Mouse (Mus musculus): ENCODE measurements around the gene Babam2. TPM values are rescaled to one million over a fixed set of nuclear protein-coding genes. Genes with fewer than 3 reads are reported as not detected.
A peak's percentile ranks its signal among the peaks of the same experiment; 100 is the strongest.

Babam2 gene
- polyA plus RNA-seq, 1 experiment from 2014 or later: 58.2 TPM

DNA sequence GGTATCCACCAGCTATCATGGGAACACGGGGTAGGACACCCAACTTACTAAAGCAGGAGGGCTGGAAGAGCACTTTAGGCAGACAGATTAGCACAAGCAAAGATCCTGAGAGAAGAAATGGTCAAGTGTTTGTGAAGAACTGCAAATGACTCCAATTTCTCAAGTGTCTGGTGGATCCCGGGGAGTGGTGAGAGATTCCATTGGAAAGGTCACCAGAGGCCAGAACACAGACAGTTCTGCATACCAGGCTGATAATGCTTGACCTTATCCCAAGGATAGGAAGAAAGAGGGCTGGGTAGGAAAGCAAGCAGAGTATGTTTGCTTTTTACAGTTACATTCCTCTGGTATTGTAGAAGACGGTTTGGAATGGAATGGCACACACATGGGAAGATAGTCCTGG lies 320.2 kb downstream of the Babam2 start:
- Histone ChIP-seq H3K9me3 (no peaks in the 10 kb centered on the region), H3K4me1 (no peaks in the 10 kb centered on the region), H3K9ac (no peak overlapping the region), H3K4me2 (no peak overlapping the region), H3K27ac (no peak overlapping the region), H3K36me3 (no peaks in the 10 kb centered on the region), H3K27me3 (replicated peaks) (no peaks in the 10 kb centered on the region), H3K4me3 (replicated peaks) (no peak overlapping the region)
- WGBS: 53% methylated on average over 3 of the region's 3 CpGs
- no peak for ATAC-seq (ENCODE audit: insufficient read depth, low FRiP score, low read depth)

DNA sequence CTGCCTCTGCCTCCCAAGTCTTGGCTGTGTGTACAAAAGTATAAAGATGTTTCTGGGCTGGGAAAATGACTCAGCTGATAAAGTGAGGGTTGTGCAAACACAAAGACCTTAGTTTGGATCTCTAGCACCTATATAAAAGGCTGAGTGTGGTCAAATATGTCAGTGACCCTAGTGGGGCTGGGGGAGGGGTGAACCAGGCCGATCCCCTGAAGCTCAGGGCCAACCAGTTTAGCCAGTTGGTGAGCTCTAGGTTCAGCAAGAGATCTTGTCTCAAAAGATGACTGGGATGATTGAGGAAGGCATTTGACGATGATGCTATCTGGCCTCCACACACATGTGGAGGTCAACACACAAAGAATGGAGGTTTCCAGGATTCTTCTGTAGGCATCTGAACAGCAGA lies 320.8 kb downstream of the Babam2 start:
- H3K9me3 ChIP-seq: no peaks in the 10 kb centered on the region
- H3K27ac ChIP-seq: no peak overlapping the region
- no peak overlapping the region for H3K9ac ChIP-seq
- no peaks in the 10 kb centered on the region for H3K36me3 ChIP-seq
- no peaks in the 10 kb centered on the region for H3K4me1 ChIP-seq
- H3K4me2 ChIP-seq: no peak overlapping the region
- no peak overlapping the region for H3K4me3 ChIP-seq (replicated peaks)
- no peak for ATAC-seq (ENCODE audit: insufficient read depth, low FRiP score, low read depth)
- WGBS: 83% methylated on average over 2 of the region's 2 CpGs
- H3K27me3 ChIP-seq (replicated peaks): no peaks in the 10 kb centered on the region

DNA sequence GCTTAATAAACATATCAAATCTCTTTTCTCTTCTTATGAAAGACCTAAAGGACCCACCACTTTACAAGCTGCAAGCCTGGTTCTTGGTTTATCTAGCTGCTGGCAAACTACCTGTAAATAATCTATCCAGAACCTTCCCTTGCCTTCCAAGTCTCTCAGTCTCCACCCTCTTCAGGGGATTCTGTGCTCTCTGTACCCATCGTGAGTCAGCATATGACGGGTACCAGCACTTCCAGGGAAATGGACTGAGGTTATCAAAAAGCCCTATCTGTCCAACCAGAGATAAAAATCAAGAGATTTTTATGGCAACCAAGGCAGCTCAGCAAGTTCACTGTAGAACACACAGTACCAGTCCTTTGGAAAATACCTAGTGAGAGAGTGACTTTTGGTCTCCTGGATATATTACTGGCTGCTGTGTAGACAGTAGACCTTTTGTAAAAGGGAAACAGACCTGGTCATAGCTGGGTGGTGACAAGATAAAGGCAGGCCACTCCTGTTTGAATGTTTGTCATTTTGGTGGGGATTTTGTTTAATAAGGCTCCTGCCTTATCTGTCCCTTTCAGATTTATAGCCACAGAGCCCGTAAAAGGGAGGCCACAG lies 332.4 kb downstream of the Babam2 start:
- Histone ChIP-seq H3K9ac (no peak overlapping the region), H3K27me3 (replicated peaks) (no peaks in the 10 kb centered on the region), H3K4me1 (no peaks in the 10 kb centered on the region), H3K9me3 (no peaks in the 10 kb centered on the region), H3K36me3 (no peaks in the 10 kb centered on the region), H3K4me2 (no peak overlapping the region), H3K4me3 (replicated peaks) (no peak overlapping the region), H3K27ac (no peak overlapping the region)
- 64% methylated on average over 3 of the region's 3 CpGs for WGBS
- ATAC-seq (ENCODE audit: insufficient read depth, low FRiP score, low read depth): no peak

DNA sequence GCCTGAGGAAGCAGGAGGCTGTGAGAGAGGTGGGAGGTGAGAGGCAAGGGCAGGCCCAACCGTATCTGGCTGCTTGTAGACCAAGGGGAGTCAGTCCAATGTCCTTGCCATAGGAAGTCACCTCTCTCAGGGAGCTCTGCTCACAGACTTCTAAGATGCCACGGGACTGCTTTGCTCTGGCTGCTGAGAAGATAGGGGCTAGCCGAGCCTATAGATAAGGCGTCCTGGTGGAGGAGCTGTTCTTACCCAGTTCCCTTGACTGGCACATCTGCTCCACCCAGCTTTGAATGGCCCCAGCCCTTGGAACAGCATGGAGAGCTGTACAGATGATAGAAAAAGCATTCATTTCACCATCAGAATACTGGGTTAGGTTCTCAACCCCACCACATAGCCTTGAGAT lies 335.7 kb downstream of the Babam2 start:
- Histone ChIP-seq H3K4me1 (no peaks in the 10 kb centered on the region), H3K9ac (no peak overlapping the region), H3K9me3 (no peaks in the 10 kb centered on the region), H3K27ac (no peak overlapping the region), H3K4me3 (replicated peaks) (no peak overlapping the region), H3K27me3 (replicated peaks) (no peaks in the 10 kb centered on the region), H3K36me3 (no peaks in the 10 kb centered on the region), H3K4me2 (no peak overlapping the region)
- no peak for ATAC-seq (ENCODE audit: insufficient read depth, low FRiP score, low read depth)
- 58% methylated on average over 4 of the region's 4 CpGs for WGBS

DNA sequence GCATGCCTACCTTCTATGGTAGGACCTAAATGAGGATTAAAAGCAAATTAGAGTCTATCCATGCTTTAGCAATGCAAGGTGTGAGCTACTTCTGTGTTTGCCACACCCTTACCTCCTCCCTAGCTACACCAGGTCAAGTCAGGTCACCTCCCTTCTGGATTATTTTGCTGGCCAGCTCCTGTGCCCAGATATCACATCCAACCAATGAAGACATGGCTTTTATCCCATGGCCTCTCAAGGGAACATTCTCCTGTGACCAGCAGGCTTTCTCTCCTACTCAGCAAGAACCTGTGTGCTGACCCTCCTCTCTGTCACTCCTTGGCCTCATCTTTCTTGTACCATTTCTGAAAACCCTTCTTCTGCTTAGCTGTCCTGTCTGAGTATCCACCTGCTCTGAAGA lies 336.1 kb downstream of the Babam2 start:
- Histone ChIP-seq H3K27me3 (replicated peaks) (no peaks in the 10 kb centered on the region), H3K36me3 (no peaks in the 10 kb centered on the region), H3K4me3 (replicated peaks) (no peak overlapping the region), H3K4me1 (no peaks in the 10 kb centered on the region), H3K27ac (no peak overlapping the region), H3K9ac (no peak overlapping the region), H3K4me2 (no peak overlapping the region), H3K9me3 (no peaks in the 10 kb centered on the region)
- no peak for ATAC-seq (ENCODE audit: insufficient read depth, low FRiP score, low read depth)

DNA sequence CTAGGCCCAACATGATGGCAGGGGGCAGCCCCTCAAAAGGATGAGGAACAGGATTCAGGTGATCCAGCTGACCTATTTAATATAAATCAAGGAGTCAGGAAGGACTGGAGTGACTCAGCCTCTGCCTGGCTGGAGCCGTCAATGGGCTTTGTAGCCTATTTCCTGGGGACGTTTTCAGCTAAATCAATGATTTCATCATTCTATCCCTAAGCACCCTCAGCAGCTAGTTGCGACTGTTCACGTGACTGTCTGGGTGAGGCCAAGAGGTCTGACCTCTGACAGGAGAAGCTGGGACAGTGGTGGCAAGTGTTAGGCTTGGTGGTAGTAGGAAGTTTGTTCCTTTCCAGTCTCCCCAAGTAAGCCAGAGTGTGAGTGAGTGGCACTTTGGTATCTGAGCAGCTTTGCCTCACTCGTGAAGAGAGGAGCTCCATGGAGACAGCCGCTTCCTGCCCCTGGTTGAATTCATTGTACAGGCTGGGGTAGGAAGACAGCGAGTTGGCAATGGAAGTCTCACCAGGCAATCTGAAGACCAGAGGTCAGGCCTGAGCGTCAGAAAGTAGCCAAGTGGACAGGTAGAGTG lies 337.1 kb downstream of the Babam2 start:
- WGBS: 72% methylated on average over 8 of the region's 8 CpGs
- Histone ChIP-seq H3K27ac (peak overlapping the region; percentile 2; the same call in 1 of the 2 replicates), H3K27me3 (replicated peaks) (no peaks in the 10 kb centered on the region), H3K4me1 (no peaks in the 10 kb centered on the region), H3K36me3 (no peaks in the 10 kb centered on the region), H3K4me3 (replicated peaks) (no peak overlapping the region), H3K9ac (no peak overlapping the region), H3K4me2 (no peak overlapping the region), H3K9me3 (no peaks in the 10 kb centered on the region)
- no peak for ATAC-seq (ENCODE audit: insufficient read depth, low FRiP score, low read depth)

DNA sequence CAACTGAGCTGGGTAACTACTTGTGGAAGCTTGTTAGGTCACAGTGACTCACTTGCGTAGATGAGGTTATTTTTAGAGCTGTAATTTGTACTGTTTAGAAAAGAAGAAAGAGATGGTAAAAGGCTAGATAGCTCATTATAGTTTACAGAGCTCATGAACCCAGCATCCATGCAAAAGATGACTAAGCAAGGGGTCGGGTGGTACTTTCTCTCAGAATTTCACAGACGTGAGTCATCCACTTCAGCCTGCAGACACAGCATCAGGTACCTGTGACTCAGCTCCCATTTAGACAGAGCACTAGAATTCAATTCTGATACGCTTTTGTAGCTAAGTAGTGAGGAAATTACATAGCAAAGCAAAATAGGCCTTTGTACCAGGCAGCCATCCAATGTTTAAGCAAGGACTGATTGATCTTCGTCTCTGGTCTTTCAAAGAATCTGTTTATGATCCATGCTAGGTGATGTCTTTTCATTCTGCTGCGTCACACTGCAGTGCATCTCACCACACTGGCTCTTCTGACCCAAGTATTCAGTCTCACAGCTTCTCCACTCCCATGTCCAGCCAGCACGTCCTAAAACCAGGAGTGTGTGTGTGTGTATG lies 338.3 kb downstream of the Babam2 start:
- Histone ChIP-seq H3K9me3 (no peaks in the 10 kb centered on the region), H3K4me3 (replicated peaks) (no peak overlapping the region), H3K9ac (no peak overlapping the region), H3K27me3 (replicated peaks) (no peaks in the 10 kb centered on the region), H3K4me2 (no peak overlapping the region), H3K4me1 (no peaks in the 10 kb centered on the region), H3K36me3 (no peaks in the 10 kb centered on the region), H3K27ac (0 out of 2 replicates have a peak overlapping the region, but pooled peaks have one; percentile 3)
- ATAC-seq (ENCODE audit: insufficient read depth, low FRiP score, low read depth): no peak
- WGBS: 52% methylated on average over 7 of the region's 7 CpGs

DNA sequence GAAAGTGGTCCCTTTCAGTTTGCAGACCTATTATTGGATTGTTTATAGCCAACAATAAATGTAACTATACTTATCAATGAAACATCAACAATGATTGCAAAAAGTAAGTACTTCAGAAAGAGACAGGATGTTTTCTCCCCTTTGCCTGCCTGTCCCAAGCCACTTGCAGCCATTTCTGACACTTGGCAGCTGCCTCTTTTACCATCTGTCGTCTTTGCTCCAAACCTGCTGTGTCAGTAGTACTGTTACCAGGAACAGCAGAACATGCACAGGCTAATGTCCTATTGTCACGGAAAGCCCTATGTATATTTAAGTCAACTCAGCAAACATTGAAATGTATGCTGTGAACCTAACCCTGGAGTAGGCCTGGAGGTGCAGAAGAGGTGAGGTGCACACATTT lies 339.4 kb downstream of the Babam2 start:
- WGBS: 41% methylated on average over 2 of the region's 2 CpGs
- Histone ChIP-seq H3K4me2 (no peak overlapping the region), H3K9ac (no peak overlapping the region), H3K36me3 (no peaks in the 10 kb centered on the region), H3K4me1 (no peaks in the 10 kb centered on the region), H3K27me3 (replicated peaks) (no peaks in the 10 kb centered on the region), H3K4me3 (replicated peaks) (no peak overlapping the region), H3K9me3 (no peaks in the 10 kb centered on the region), H3K27ac (0 out of 2 replicates have a peak overlapping the region, but pooled peaks have one; percentile 8)
- ATAC-seq (ENCODE audit: insufficient read depth, low FRiP score, low read depth): no peak; the same call in 1 of the 2 replicates

DNA sequence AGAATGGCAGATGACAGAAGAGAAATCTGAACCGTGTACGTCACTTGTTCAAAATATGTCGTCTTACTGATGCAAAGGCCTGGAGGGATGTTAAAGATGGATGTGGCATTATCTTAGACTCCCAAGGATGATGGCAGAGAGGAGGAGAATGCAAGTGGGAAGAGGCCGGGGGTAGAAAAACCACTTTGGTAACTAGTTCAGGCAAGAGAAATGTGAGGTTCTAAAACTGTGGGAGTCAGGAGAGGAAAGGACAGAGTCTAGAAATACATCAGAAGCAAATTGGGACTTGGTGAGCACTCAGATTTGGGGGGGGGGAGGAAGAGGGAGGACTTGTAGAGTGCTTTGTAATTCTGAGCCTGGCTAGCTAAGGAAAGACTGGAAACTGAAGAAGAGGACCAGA lies 340.1 kb downstream of the Babam2 start:
- no peak overlapping the region for H3K4me2 ChIP-seq
- H3K9me3 ChIP-seq: no peaks in the 10 kb centered on the region
- WGBS: 87% methylated on average over 4 of the region's 4 CpGs
- 0 out of 2 replicates have a peak overlapping the region, but pooled peaks have one; percentile 8 for H3K27ac ChIP-seq
- H3K27me3 ChIP-seq (replicated peaks): no peaks in the 10 kb centered on the region
- ATAC-seq (ENCODE audit: insufficient read depth, low FRiP score, low read depth): no peak
- no peak overlapping the region for H3K9ac ChIP-seq
- H3K4me3 ChIP-seq (replicated peaks): no peak overlapping the region
- no peaks in the 10 kb centered on the region for H3K4me1 ChIP-seq
- no peaks in the 10 kb centered on the region for H3K36me3 ChIP-seq

DNA sequence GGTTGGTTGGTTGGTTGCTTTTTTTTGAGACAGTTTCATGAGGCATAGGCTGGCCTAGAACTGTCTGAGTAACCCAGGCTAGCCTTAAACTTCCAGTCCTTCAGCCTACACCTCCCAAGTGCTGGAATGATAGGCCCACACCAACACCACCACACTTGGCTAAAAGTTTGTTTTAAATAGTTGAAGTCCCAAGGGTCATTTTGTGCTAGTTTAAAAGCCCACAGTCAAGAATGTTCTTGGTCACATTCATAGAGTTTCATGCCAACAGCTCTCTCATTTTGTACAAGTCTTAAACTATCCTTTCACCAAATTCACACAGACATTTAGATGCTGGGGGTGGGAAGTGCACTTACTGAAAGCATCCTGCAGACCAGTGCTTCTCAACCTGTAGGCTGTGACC lies 341.5 kb downstream of the Babam2 start:
- H3K4me1 ChIP-seq: peaks cover 5% of the 10 kb centered on the region; the same call in 1 of the 2 replicates
- H3K36me3 ChIP-seq: no peaks in the 10 kb centered on the region
- H3K27ac ChIP-seq: no peak overlapping the region
- no peak for ATAC-seq (ENCODE audit: insufficient read depth, low FRiP score, low read depth)
- H3K27me3 ChIP-seq (replicated peaks): no peaks in the 10 kb centered on the region
- no peaks in the 10 kb centered on the region for H3K9me3 ChIP-seq
- no peak overlapping the region for H3K4me3 ChIP-seq (replicated peaks)
- no peak overlapping the region for H3K9ac ChIP-seq
- H3K4me2 ChIP-seq: no peak overlapping the region

DNA sequence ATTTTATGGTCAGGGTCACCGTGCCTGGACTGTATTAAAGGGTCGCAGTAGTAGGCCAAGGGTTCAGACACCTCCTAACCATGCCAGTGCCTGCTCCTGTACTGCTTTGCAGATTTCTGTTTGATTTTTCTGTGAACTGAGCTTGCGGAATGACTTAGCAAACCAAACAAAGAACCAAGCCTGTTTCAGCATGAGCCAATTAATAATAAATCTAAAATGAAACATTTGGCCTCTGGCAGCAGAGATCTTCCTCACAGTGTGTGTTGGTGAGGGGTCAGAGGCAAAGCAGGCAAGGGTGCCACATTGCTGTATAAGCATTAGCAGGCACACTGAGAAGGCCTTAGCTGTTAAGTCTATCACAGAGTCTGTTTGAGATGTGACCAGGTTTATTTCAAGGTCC lies 342.0 kb downstream of the Babam2 start:
- WGBS: 74% methylated on average over 3 of the region's 3 CpGs
- Histone ChIP-seq H3K27ac (no peak overlapping the region; the same call in 1 of the 2 replicates), H3K4me3 (replicated peaks) (no peak overlapping the region), H3K4me1 (peaks cover 5% of the 10 kb centered on the region; the same call in 1 of the 2 replicates), H3K9ac (no peak overlapping the region), H3K27me3 (replicated peaks) (no peaks in the 10 kb centered on the region), H3K36me3 (no peaks in the 10 kb centered on the region), H3K4me2 (no peak overlapping the region), H3K9me3 (no peaks in the 10 kb centered on the region)
- ATAC-seq (ENCODE audit: insufficient read depth, low FRiP score, low read depth): no peak

DNA sequence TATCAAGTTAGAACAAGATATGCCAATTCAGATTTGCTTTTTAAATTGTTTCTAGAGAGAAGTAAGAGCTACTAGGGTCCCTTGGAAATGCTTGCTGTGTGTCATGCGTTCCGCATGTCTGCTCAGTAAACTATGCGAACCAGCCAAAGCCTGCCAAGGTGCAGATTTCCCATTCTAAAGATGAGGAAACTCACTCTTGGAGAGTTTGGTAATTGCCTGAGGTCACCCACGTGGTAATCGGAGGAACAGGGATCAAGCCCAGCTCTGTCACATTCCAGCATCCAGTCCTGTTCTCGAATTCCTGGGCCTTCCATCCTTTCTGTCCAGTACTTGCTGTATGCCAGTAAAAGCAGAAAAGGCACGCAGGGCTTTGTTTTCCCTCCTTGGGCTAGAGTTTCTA lies 345.7 kb downstream of the Babam2 start:
- WGBS: 71% methylated on average over 7 of the region's 7 CpGs
- peaks cover 5% of the 10 kb centered on the region; the same call in 1 of the 2 replicates for H3K4me1 ChIP-seq
- H3K9ac ChIP-seq: no peak overlapping the region
- H3K36me3 ChIP-seq: no peaks in the 10 kb centered on the region
- no peak overlapping the region for H3K4me2 ChIP-seq
- no peak overlapping the region for H3K4me3 ChIP-seq (replicated peaks)
- no peak for ATAC-seq (ENCODE audit: insufficient read depth, low FRiP score, low read depth)
- H3K9me3 ChIP-seq: no peaks in the 10 kb centered on the region
- no peak overlapping the region for H3K27ac ChIP-seq
- no peaks in the 10 kb centered on the region for H3K27me3 ChIP-seq (replicated peaks)
